Mouse (Mus musculus) embryo, embryonic 11.5 days (tissue): ENCODE measurements around the gene Usp6nl.
A peak's percentile ranks its signal among the peaks of the same experiment; 100 is the strongest.

ENCODE experiments used
- DNase-seq: peaks from one replicate; pipeline ENCODE4 v3.0.0-alpha.2; 2012; ENCODE audit warnings: low read depth, low spot score

Usp6nl gene

GRCm38 (mm10) chr2:6412645-6413044 is 90.2 kb downstream of the Usp6nl start:
- DNase-seq: no peak

GRCm38 (mm10) chr2:6413723-6414122 is 91.3 kb downstream of the Usp6nl start:
- no peak for DNase-seq

GRCm38 (mm10) chr2:6414400-6414799 is 91.9 kb downstream of the Usp6nl start:
- no peak for DNase-seq

GRCm38 (mm10) chr2:6417158-6417557 is 94.7 kb downstream of the Usp6nl start:
- no peak for DNase-seq

- DNase-seq: no peak
Measured at GRCm38 (mm10) chr2:6423661-6424550, 101.4 kb downstream of the Usp6nl start.

GRCm38 (mm10) chr2:6424851-6425250 is 102.4 kb downstream of the Usp6nl start:
- no peak for DNase-seq

GRCm38 (mm10) chr2:6436085-6436950 is 113.9 kb downstream of the Usp6nl start:
- peak; percentile 22 for DNase-seq

- no peak for DNase-seq
Measured at GRCm38 (mm10) chr2:6441688-6442087, 119.2 kb downstream of the Usp6nl start.

GRCm38 (mm10) chr2:6442302-6442701 is 119.8 kb downstream of the Usp6nl start:
- DNase-seq: no peak

- no peak for DNase-seq
Measured at GRCm38 (mm10) chr2:6444015-6444414, 121.5 kb downstream of the Usp6nl start.

GRCm38 (mm10) chr2:6444723-6445169 is 122.3 kb downstream of the Usp6nl start:
- no peak for DNase-seq

GRCm38 (mm10) chr2:6445858-6446257 is 123.4 kb downstream of the Usp6nl start:
- DNase-seq: no peak

- no peak for DNase-seq
Measured at GRCm38 (mm10) chr2:6448880-6449279, 126.4 kb downstream of the Usp6nl start.

GRCm38 (mm10) chr2:6449656-6450055 is 127.2 kb downstream of the Usp6nl start:
- DNase-seq: no peak

- DNase-seq: no peak
Measured at GRCm38 (mm10) chr2:6450544-6450943, 128.1 kb downstream of the Usp6nl start.

- no peak for DNase-seq
Measured at GRCm38 (mm10) chr2:6454941-6455516, 132.6 kb downstream of the Usp6nl start.

GRCm38 (mm10) chr2:6459282-6460047 is 137.0 kb downstream of the Usp6nl start:
- DNase-seq: no peak

GRCm38 (mm10) chr2:6462306-6462705 is 139.8 kb downstream of the Usp6nl start:
- DNase-seq: no peak

- DNase-seq: no peak
Measured at GRCm38 (mm10) chr2:6463772-6464661, 141.6 kb downstream of the Usp6nl start.

GRCm38 (mm10) chr2:6466396-6466795 is 143.9 kb downstream of the Usp6nl start:
- no peak for DNase-seq
